Mouse (Mus musculus) adrenal gland, adult 18-20 months (tissue): Measurements from ENCODE around the gene Tmem209. TPM values are rescaled to one million over a fixed set of nuclear protein-coding genes. Genes with fewer than 3 reads are reported as not detected.

Source experiments
- DNase-seq, 2 experiments: peaks; one replicate each; pipeline ENCODE4 v3.0.0; 2021 to 2022; ENCODE audit warnings: low spot score in 2 of 2
- total RNA-seq, 2 experiments: library from RNA; stranded (reverse); gene quantifications; 1 replicate in 1 of 2; 2 replicates in 1 of 2; pipeline ENCODE4 v1.2.3; 2021

The Tmem209 gene
- total RNA-seq, 2 experiments from 2014 or later, result 15.3 to 19.5 TPM

GRCm38 (mm10) chr6:30541009-30541799, 31.6 kb upstream of the Tmem209 start, which contains the start of gene Cpa2:
Gene Cpa2, plus strand, starts transcription at chr6:30541582.
- no peak for DNase-seq

GRCm38 (mm10) chr6:30538800-30539199, 29.2 kb upstream of the Tmem209 start:
- no peak for DNase-seq

GRCm38 (mm10) chr6:30538240-30538639, 28.7 kb upstream of the Tmem209 start:
- no peak for DNase-seq

DNA sequence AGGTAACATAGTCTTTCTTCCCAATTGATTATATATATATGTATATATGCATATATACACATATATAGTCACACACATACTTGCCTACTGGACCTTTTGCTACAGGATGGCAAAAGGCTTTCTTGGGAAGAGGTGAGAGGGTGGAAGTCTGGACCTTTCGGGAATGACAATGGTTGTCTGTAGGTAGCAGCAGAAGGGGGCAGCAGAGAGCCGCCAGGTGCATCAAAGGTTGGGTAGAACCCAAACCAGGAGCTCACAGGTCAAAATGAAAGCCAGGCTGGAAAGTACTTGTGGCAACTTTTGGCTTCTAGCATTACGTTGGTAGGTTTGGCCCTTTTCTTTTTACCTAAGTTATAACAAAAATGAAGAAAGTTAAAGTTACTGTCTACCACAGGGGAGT, 25.8 kb upstream of the Tmem209 start:
- DNase-seq, result peak; percentile 63 to 67

DNA sequence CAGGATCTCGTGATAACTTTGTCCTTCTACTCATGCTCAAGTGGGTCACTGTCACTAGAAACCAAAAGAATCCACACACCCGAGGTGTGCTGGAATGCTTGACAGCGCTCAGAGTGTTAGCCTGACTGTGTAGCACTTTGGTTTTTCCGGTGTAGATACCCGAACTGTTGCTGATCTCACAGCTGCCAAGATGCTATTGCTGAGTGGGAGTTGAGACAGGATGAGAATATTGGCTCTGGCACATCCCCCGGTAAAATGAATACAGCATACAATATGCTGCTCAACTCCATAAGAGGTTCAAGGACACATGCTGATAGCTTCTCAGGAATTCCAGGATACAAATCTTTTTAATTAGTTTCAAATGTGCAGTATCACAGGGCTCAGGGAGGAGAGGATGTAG, 19.2 kb upstream of the Tmem209 start:
- DNase-seq, result no peak

DNA sequence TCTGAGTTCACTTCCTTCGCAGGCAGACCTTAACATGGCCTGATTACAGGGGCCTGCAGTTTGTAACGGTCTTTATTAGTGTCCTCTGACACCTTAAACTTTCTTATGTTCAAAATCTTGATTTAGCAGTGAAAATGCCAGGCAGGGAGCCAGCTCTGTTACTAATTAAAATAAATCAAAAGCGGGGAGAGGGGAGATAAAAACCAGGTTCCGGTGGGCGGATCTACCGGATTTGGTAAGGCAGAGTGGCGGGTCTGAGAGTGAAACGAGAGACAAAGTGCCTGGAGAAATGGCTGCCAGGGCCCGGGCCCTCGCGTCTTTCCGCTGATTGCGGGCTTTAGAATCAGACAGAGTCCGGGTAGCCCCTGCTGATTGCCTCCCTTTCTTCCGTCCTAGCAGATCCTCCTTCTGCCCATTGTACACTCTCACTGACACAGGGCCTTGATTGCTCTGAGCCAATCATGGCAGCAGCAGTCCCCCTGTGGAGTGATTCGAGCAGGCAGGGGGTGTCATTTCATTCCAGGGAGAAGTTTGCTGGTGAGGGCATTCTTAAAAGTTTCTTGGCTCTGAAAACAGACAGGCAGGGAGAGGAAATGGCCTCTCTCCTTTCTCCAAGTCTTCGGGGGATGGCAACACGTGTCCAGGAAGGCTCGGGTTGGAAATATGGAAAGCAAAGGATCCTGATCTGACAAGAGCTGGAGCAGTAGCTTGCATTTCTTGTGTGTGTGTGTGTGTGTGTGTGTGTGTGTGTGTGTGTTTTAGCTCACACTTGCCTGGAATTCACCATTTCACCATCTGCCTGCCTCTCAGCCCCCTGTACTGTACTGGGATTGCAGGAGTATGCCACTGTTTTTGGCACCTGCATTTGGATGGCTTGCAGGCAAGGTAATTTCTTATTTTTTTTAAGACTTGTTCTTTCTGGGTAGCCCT, 17.3 kb upstream of the Tmem209 start:
- DNase-seq, result no peak

GRCm38 (mm10) chr6:30525456-30526332, 16.1 kb upstream of the Tmem209 start:
- DNase-seq, result no peak

DNA sequence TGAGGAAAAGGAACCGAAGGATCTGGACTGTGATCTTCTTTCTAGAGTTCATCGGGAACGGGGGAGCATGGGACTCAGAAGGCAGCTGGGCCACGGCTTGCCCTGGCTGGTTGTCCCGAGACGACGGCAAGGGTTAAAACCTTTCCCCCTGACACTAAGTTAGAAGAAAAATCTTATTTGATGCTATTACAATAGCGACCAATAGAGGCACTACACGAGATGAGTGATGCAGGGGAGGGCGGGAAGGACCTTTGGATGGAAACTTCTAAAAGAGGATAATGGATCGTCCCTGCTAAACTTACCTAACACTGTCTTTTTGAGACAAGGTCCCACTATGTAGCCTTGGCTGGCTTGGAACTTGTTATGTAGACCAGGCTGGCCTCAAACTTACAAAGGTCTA, 10.8 kb upstream of the Tmem209 start:
- no peak for DNase-seq

DNA sequence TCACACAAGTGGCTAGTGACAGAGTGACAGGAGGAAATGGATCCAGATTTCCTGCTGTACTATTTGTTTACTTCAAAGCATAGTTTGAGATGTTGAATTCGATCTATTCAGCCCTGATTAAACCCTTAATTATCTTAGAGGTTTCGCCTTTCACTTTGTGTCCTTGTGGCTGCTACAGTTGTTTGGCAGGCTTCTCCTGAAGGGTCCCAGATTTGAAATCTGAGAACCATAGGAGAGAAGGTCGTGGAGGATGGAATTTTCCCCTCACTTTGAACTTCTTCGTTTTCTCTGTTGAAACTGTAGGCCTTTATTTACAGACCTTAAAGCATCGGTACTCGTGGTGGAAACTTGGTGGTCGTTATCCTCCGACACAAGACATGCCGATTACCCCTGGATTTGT, 4.7 kb upstream of the Tmem209 start:
- DNase-seq, result no peak

DNA sequence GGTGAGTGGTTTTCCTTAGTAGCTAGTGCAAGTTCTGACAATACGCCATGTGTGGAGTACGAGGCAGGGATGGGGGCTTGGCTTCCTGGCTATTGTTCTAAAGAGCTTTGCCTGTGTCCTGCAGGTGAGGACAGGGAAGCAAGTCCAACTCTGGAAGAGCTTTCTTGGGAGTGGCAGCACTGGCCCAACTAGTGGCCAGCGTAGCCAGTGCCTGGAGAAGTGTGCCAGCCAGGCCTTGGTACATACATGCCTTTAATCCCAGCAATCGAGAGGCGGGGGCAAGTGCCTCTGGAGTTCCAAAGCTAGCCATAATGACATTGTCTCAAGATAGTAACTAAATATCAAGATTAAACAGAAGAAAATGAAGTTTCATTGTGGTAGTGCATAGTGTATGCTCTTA, 708 bp upstream of the Tmem209 start:
- no peak for DNase-seq

GRCm38 (mm10) chr6:30508824-30509223, 759 bp downstream of the Tmem209 start:
- DNase-seq, result no peak

DNA sequence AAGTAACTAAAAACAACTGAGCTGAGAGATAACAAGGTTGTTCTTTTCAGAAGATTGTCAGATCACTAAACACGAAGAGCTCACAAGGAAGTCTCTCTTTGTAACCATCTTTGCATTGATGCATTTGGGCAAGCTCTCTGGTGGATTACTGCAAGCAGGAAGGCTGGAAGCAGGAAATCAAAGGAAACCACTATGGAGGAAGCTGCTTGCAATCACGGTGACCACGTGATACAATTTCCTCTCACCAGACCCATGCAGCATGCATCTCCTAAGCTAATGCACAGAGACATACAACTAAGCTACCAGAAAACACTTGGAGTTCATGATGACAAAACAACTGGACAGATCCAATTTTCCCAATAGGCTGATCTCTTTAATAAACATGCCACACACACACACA, 10.5 kb downstream of the Tmem209 start:
- no peak for DNase-seq

GRCm38 (mm10) chr6:30486504-30486903, 23.1 kb downstream of the Tmem209 start:
- DNase-seq, result no peak

GRCm38 (mm10) chr6:30482908-30483307, 26.7 kb downstream of the Tmem209 start:
- DNase-seq, result no peak

GRCm38 (mm10) chr6:30479418-30479817, 30.2 kb downstream of the Tmem209 start:
- no peak for DNase-seq

DNA sequence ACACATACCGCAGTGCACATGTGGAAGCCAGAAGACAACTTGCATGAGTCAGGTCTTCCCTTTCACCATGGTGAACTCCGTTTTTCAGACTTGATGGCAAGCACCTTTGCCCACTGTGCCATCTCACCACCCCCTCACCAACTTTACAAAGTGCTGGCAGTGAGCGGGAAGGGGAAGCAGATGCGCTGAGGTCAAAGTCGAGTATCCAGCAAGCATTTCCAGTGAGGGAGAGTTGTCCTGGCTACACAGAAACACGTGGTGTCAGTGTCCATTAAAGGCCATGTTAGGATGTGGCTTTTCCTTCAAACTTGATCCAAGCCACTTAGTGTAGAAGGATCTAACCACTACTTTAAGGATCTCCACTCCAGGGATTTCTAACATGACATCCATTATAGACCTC, 31.8 kb downstream of the Tmem209 start:
- DNase-seq, result no peak

GRCm38 (mm10) chr6:30477210-30477714, 32.3 kb downstream of the Tmem209 start:
- no peak for DNase-seq

DNA sequence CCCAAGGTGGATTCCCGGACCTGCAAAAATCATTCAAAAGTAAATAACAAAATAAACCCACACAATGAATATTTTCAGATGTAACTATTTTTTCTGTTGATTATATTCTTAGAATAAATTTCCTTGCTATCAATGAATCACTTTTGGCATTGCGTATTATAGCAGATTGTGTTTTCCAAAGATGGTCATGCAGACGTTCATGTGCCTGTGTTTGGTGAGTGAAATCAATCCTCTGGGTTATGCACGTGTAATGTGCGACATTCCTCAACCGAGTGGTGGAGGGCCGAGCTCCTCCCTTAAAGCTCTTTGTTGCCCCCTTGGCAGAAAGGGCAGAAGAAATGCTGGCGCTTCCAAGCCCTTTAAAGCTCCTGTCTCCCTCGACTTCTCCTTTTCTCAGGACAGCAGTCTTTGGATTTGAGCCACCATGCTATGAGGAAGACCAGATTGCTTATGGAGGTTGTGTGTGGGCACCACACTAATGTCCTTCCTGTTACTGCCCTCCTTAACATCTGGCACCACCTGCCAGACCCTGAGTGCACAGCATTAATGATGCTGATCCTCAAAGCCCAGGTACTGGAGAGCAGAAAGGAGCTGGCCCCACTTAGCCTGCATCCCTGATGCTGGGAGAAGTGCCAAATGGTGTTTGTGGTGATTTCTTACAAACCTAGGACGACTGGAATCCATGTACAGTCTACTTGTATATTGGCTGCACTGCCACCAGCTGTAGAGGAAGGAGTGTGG, 33.4 kb downstream of the Tmem209 start:
- no peak for DNase-seq

DNA sequence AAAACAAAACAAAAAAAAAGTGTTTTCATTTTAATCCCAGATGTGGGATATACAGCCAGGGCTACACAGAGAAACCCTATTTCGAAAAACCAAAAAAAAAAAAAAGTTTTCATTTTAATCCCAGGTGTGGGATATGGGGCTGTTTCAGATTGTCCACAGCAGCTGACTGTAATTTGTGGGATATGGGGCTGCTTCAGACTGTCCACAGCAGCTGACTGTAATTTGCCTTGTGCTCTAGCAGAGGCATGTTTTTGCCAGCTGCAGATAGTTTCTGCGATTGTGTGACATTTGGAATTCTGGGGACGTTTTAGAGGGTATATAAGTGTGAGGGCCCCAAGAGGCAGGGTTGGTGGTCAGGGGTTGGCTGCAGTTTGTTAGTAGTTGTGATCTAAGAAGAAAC, 37.9 kb downstream of the Tmem209 start:
- no peak for DNase-seq

DNA sequence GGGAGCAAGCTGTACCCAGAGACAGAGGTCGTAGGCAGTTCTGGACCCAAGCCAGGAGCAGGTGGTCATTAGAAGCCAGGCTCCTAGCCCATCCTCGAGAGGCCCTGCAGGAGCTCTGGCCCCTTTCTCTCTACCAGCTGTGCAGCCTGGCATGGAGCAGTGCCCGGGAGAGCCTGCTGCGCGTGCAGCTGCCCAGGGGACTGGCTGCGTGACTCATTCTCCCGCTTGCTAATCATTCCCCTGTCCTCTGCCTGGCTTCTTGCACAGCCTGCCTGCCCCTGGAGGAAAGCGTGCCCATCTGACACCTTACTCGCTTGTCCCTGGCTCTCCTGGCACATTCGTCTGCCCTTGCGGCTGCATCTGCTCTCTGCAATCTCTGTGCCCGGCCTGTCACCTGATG, 40.2 kb downstream of the Tmem209 start:
- peak; percentile 37 to 43 for DNase-seq
